Mouse (Mus musculus): ENCODE results near the gene Edar. TPM values are rescaled to one million over a fixed set of nuclear protein-coding genes. Genes with fewer than 3 reads are reported as not detected.

Gene Edar
- polyA plus RNA-seq, 1 experiment from 2014 or later: 0.41 TPM

- Histone ChIP-seq H3K4me3 (replicated peaks; ENCODE audit: low read depth, low read length) (no peak overlapping the region), H3K27me3 (ENCODE audit: control insufficient read depth, insufficient read depth, low read length) (no peaks in the 10 kb centered on the region), H3K9me3 (ENCODE audit: control insufficient read depth, low read length) (no peaks in the 10 kb centered on the region), H3K9ac (replicated peaks; ENCODE audit: low read length) (no peak overlapping the region), H3K27ac (replicated peaks; ENCODE audit: low read depth, low read length) (no peak overlapping the region), H3K4me2 (ENCODE audit: low read length) (no peak overlapping the region), H3K4me1 (ENCODE audit: control insufficient read depth, insufficient read depth, low read length) (no peaks in the 10 kb centered on the region), H3K36me3 (ENCODE audit: control insufficient read depth, insufficient read depth, low read length) (no peaks in the 10 kb centered on the region)
- no peak for DNase-seq
- WGBS: 77% methylated on average over 6 of the region's 7 CpGs
- no peak for ATAC-seq (ENCODE audit: low FRiP score, low TSS enrichment)
Measured at GRCm38 (mm10) chr10:58691051-58691450, 15.6 kb upstream of the Edar start.

GRCm38 (mm10) chr10:58679298-58679697, 3.8 kb upstream of the Edar start:
- no peak for ATAC-seq (ENCODE audit: low FRiP score, low TSS enrichment)
- 88% methylated on average over 6 of the region's 6 CpGs for WGBS

GRCm38 (mm10) chr10:58673278-58674061, 2.0 kb downstream of the Edar start:
- ATAC-seq (ENCODE audit: low FRiP score, low TSS enrichment): peak; percentile 73
- Histone ChIP-seq H3K9me3 (ENCODE audit: control insufficient read depth, low read length) (no peaks in the 10 kb centered on the region), H3K4me1 (ENCODE audit: control insufficient read depth, insufficient read depth, low read length) (peaks cover 6% of the 10 kb centered on the region; the same call in 1 of the 2 replicates), H3K4me2 (ENCODE audit: low read length) (peak overlapping the region; percentile 16; the same call in 1 of the 2 replicates), H3K4me3 (replicated peaks; ENCODE audit: low read depth, low read length) (no peak overlapping the region), H3K9ac (replicated peaks; ENCODE audit: low read length) (no peak overlapping the region), H3K27ac (replicated peaks; ENCODE audit: low read depth, low read length) (peak overlapping the region; percentile 60; the same call in 1 of the 2 replicates), H3K27me3 (ENCODE audit: control insufficient read depth, insufficient read depth, low read length) (no peaks in the 10 kb centered on the region), H3K36me3 (ENCODE audit: control insufficient read depth, insufficient read depth, low read length) (no peaks in the 10 kb centered on the region)
- whole genome bisulfite sequencing: 24% methylated on average over 15 of the region's 15 CpGs
- peak; percentile 87 for DNase-seq

More at GRCm38 (mm10) chr10:58679298-58679697, 3.8 kb upstream of the Edar start:
- H3K9ac ChIP-seq (replicated peaks; ENCODE audit: low read length): no peak overlapping the region
- H3K4me2 ChIP-seq (ENCODE audit: low read length): no peak overlapping the region
- H3K36me3 ChIP-seq (ENCODE audit: control insufficient read depth, insufficient read depth, low read length): no peaks in the 10 kb centered on the region
- H3K4me3 ChIP-seq (replicated peaks; ENCODE audit: low read depth, low read length): no peak overlapping the region
- no peak for DNase-seq
- no peaks in the 10 kb centered on the region for H3K27me3 ChIP-seq (ENCODE audit: control insufficient read depth, insufficient read depth, low read length)
- no peak overlapping the region for H3K27ac ChIP-seq (replicated peaks; ENCODE audit: low read depth, low read length)
- no peaks in the 10 kb centered on the region for H3K4me1 ChIP-seq (ENCODE audit: control insufficient read depth, insufficient read depth, low read length)
- no peaks in the 10 kb centered on the region for H3K9me3 ChIP-seq (ENCODE audit: control insufficient read depth, low read length)

GRCm38 (mm10) chr10:58672557-58673277, 2.7 kb downstream of the Edar start:
- H3K4me3 ChIP-seq (replicated peaks; ENCODE audit: low read depth, low read length): no peak overlapping the region
- peaks cover 6% of the 10 kb centered on the region; the same call in 1 of the 2 replicates for H3K4me1 ChIP-seq (ENCODE audit: control insufficient read depth, insufficient read depth, low read length)
- H3K27ac ChIP-seq (replicated peaks; ENCODE audit: low read depth, low read length): peak overlapping the region; percentile 60; the same call in 1 of the 2 replicates
- H3K36me3 ChIP-seq (ENCODE audit: control insufficient read depth, insufficient read depth, low read length): no peaks in the 10 kb centered on the region
- DNase-seq (peak; percentile 33), ATAC-seq (ENCODE audit: low FRiP score, low TSS enrichment) (peak; percentile 55; the same call in 1 of the 2 replicates)
- WGBS: 28% methylated on average over 10 of the region's 10 CpGs
- H3K27me3 ChIP-seq (ENCODE audit: control insufficient read depth, insufficient read depth, low read length): no peaks in the 10 kb centered on the region
- H3K9me3 ChIP-seq (ENCODE audit: control insufficient read depth, low read length): no peaks in the 10 kb centered on the region
- no peak overlapping the region for H3K9ac ChIP-seq (replicated peaks; ENCODE audit: low read length)
- 0 out of 2 replicates have a peak overlapping the region, but pooled peaks have one; percentile 16 for H3K4me2 ChIP-seq (ENCODE audit: low read length)

- WGBS: 82% methylated on average over 5 of the region's 5 CpGs
- Histone ChIP-seq H3K27me3 (ENCODE audit: control insufficient read depth, insufficient read depth, low read length) (no peaks in the 10 kb centered on the region), H3K36me3 (ENCODE audit: control insufficient read depth, insufficient read depth, low read length) (no peaks in the 10 kb centered on the region), H3K4me3 (replicated peaks; ENCODE audit: low read depth, low read length) (no peak overlapping the region), H3K9ac (replicated peaks; ENCODE audit: low read length) (no peak overlapping the region), H3K27ac (replicated peaks; ENCODE audit: low read depth, low read length) (no peak overlapping the region), H3K9me3 (ENCODE audit: control insufficient read depth, low read length) (no peaks in the 10 kb centered on the region), H3K4me1 (ENCODE audit: control insufficient read depth, insufficient read depth, low read length) (no peaks in the 10 kb centered on the region), H3K4me2 (ENCODE audit: low read length) (no peak overlapping the region)
- no peak for ATAC-seq (ENCODE audit: low FRiP score, low TSS enrichment)
- no peak for DNase-seq
Measured at GRCm38 (mm10) chr10:58663868-58664267, 11.6 kb downstream of the Edar start.

DNA sequence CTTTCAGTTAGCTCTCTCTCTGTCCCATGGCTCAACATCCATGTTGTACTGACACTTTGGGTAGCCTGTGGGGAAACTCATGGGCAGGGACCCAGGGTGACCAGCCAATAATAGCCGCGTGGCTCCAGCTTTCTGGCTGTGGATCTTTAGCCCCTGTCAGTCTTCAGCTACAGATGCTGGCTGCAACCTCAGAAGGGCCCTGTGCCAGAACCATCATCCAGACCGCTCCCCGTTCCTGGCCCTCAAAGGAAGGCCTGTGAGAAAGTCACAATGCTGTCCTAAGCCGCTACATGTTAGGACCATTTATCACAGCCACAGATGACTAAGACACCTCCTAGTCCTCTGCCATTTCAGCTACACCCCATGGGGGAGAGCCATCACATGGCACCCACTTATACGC, 12.0 kb downstream of the Edar start:
- Histone ChIP-seq H3K27ac (replicated peaks; ENCODE audit: low read depth, low read length) (no peak overlapping the region), H3K36me3 (ENCODE audit: control insufficient read depth, insufficient read depth, low read length) (no peaks in the 10 kb centered on the region), H3K4me3 (replicated peaks; ENCODE audit: low read depth, low read length) (no peak overlapping the region), H3K9me3 (ENCODE audit: control insufficient read depth, low read length) (no peaks in the 10 kb centered on the region), H3K9ac (replicated peaks; ENCODE audit: low read length) (no peak overlapping the region), H3K4me1 (ENCODE audit: control insufficient read depth, insufficient read depth, low read length) (no peaks in the 10 kb centered on the region), H3K4me2 (ENCODE audit: low read length) (no peak overlapping the region), H3K27me3 (ENCODE audit: control insufficient read depth, insufficient read depth, low read length) (no peaks in the 10 kb centered on the region)
- no peak for DNase-seq
- 89% methylated on average over 6 of the region's 6 CpGs for WGBS
- no peak for ATAC-seq (ENCODE audit: low FRiP score, low TSS enrichment)

- no peak for ATAC-seq (ENCODE audit: low FRiP score, low TSS enrichment)
- no peak overlapping the region for H3K4me2 ChIP-seq (ENCODE audit: low read length)
- no peaks in the 10 kb centered on the region for H3K27me3 ChIP-seq (ENCODE audit: control insufficient read depth, insufficient read depth, low read length)
- H3K27ac ChIP-seq (replicated peaks; ENCODE audit: low read depth, low read length): no peak overlapping the region
- no peaks in the 10 kb centered on the region for H3K36me3 ChIP-seq (ENCODE audit: control insufficient read depth, insufficient read depth, low read length)
- WGBS: 68% methylated on average over 11 of the region's 11 CpGs
- no peak overlapping the region for H3K9ac ChIP-seq (replicated peaks; ENCODE audit: low read length)
- no peak overlapping the region for H3K4me3 ChIP-seq (replicated peaks; ENCODE audit: low read depth, low read length)
- no peaks in the 10 kb centered on the region for H3K4me1 ChIP-seq (ENCODE audit: control insufficient read depth, insufficient read depth, low read length)
- no peaks in the 10 kb centered on the region for H3K9me3 ChIP-seq (ENCODE audit: control insufficient read depth, low read length)
- DNase-seq: peak; percentile 28
Measured at GRCm38 (mm10) chr10:58659268-58659986, 16.0 kb downstream of the Edar start.

- H3K9ac ChIP-seq (replicated peaks; ENCODE audit: low read length): no peak overlapping the region
- H3K4me1 ChIP-seq (ENCODE audit: control insufficient read depth, insufficient read depth, low read length): no peaks in the 10 kb centered on the region
- H3K27ac ChIP-seq (replicated peaks; ENCODE audit: low read depth, low read length): no peak overlapping the region
- H3K4me2 ChIP-seq (ENCODE audit: low read length): no peak overlapping the region
- no peak for ATAC-seq (ENCODE audit: low FRiP score, low TSS enrichment)
- H3K36me3 ChIP-seq (ENCODE audit: control insufficient read depth, insufficient read depth, low read length): no peaks in the 10 kb centered on the region
- H3K4me3 ChIP-seq (replicated peaks; ENCODE audit: low read depth, low read length): no peak overlapping the region
- 71% methylated on average over 2 of the region's 2 CpGs for WGBS
- H3K9me3 ChIP-seq (ENCODE audit: control insufficient read depth, low read length): no peaks in the 10 kb centered on the region
- H3K27me3 ChIP-seq (ENCODE audit: control insufficient read depth, insufficient read depth, low read length): no peaks in the 10 kb centered on the region
- DNase-seq: no peak
Measured at GRCm38 (mm10) chr10:58657731-58658130, 17.7 kb downstream of the Edar start.

Data from midbrain, embryonic 14.5 days (tissue).